Mouse (Mus musculus): ENCODE data around the gene Cmtm5. TPM values are rescaled to one million over a fixed set of nuclear protein-coding genes. Genes with fewer than 3 reads are reported as not detected.

Gene Cmtm5
- polyA plus RNA-seq, 1 experiment from 2014 or later = 5.5 TPM

DNA sequence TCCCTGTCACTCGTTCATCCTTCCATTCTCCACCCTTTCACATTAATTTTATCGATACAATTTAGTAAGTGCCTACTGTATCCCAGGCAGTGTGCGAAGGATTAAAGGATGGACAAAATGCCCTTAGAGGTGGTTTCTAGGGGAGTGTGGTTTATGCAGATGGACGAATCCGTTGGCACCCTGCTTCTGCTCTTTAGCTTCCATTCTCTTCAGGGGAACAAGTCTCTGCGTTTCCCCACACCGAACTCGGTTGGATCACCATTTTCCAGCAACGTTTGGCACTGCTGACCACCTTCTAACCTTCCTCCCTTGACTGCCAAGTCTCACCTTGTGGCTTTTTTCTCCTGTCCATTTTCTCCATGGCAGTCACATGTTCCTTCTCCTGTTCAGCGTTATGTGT is 22.7 kb upstream of the Cmtm5 start:
- Histone ChIP-seq H3K36me3 (peaks cover 66% of the 10 kb centered on the region), H3K9ac (replicated peaks) (peak overlapping the region; percentile 96), H3K27ac (peak overlapping the region; percentile 90), H3K4me3 (replicated peaks) (peak overlapping the region; percentile 98), H3K9me3 (no peaks in the 10 kb centered on the region), H3K4me1 (replicated peaks) (peaks cover 21% of the 10 kb centered on the region), H3K4me2 (peak overlapping the region; percentile 95), H3K27me3 (no peaks in the 10 kb centered on the region)
- WGBS = 18% methylated on average over 10 of the region's 10 CpGs
- no peak for ATAC-seq (ENCODE audit: insufficient number of reproducible peaks, insufficient read depth, low FRiP score, low TSS enrichment, low read depth)

- ATAC-seq (ENCODE audit: insufficient number of reproducible peaks, insufficient read depth, low FRiP score, low TSS enrichment, low read depth) = no peak
- Histone ChIP-seq H3K9me3 (peaks cover 20% of the 10 kb centered on the region), H3K4me1 (replicated peaks) (peaks cover 21% of the 10 kb centered on the region), H3K27me3 (no peaks in the 10 kb centered on the region), H3K27ac (no peak overlapping the region), H3K9ac (replicated peaks) (no peak overlapping the region), H3K36me3 (peaks cover 80% of the 10 kb centered on the region), H3K4me3 (replicated peaks) (no peak overlapping the region), H3K4me2 (no peak overlapping the region)
- WGBS = 91% methylated on average over 16 of the region's 16 CpGs
Measured at GRCm38 (mm10) chr14:54920076-54920685, 15.9 kb upstream of the Cmtm5 start.

DNA sequence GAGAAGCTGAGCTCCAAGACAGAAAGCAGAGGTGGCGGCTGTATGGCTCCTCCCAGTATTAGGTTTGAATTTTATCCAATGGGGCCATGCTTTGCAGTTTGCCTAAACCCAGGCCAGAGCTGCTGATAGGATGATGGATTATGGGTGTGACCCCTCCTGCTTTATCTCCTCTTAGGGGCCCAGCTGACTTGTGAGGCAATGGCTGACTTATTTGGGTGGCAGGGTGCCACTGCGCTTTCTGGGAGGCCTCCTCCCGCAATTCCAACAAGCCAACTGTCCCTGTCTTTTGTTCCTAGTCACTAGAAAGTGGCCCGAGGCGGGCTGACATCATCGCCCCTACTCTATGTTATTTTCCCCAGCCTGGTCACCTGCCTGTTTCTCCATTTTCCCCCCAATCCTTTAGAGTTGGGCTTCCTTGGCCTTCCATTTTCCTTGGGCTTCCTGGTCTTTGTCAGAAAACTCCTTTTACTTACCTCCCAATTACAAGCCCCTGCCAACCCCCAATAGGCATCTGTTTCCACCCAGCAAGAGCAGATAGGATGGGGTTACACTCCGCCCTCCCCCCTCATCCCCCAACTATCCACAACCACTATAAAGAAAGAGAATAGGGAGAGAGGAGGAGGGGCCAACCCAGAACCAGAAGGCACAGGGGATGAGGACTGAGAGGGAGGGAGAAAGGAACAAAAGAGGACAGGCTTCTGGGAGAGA is 11.3 kb upstream of the Cmtm5 start:
- H3K27me3 ChIP-seq = no peaks in the 10 kb centered on the region
- H3K9me3 ChIP-seq = peaks cover 20% of the 10 kb centered on the region
- ATAC-seq (ENCODE audit: insufficient number of reproducible peaks, insufficient read depth, low FRiP score, low TSS enrichment, low read depth) = peak; percentile 18; the same call in 1 of the 2 replicates
- 7% methylated on average over 7 of the region's 7 CpGs for WGBS
- peaks cover 46% of the 10 kb centered on the region for H3K4me1 ChIP-seq (replicated peaks)
- peak overlapping the region; percentile 59 for H3K4me3 ChIP-seq (replicated peaks)
- H3K9ac ChIP-seq (replicated peaks) = peak overlapping the region; percentile 89
- H3K27ac ChIP-seq = peak overlapping the region; percentile 100
- peak overlapping the region; percentile 87 for H3K4me2 ChIP-seq
- H3K36me3 ChIP-seq = peaks cover 34% of the 10 kb centered on the region

- Histone ChIP-seq H3K27ac (peak within 1 kb of the TSS; percentile 100), H3K4me3 (replicated peaks) (peak within 1 kb of the TSS; percentile 59), H3K9me3 (peaks cover 19% of the 10 kb centered on the region), H3K27me3 (no peaks in the 10 kb centered on the region), H3K4me2 (peak within 1 kb of the TSS; percentile 87), H3K36me3 (peaks cover 25% of the 10 kb centered on the region), H3K9ac (replicated peaks) (peak within 1 kb of the TSS; percentile 89), H3K4me1 (replicated peaks) (peaks cover 50% of the 10 kb centered on the region)
- 1% methylated on average over 52 of the region's 57 CpGs for WGBS
- ATAC-seq (ENCODE audit: insufficient number of reproducible peaks, insufficient read depth, low FRiP score, low TSS enrichment, low read depth) = peak; percentile 45
Measured at GRCm38 (mm10) chr14:54925349-54926342, 10.4 kb upstream of the Cmtm5 start, which contains the start of gene Efs. Efs (minus strand) TSS chr14:54926126.

GRCm38 (mm10) chr14:54926401-54927158 is 9.5 kb upstream of the Cmtm5 start:
- Histone ChIP-seq H3K4me1 (replicated peaks) (peaks cover 50% of the 10 kb centered on the region), H3K9me3 (peaks cover 10% of the 10 kb centered on the region), H3K27me3 (no peaks in the 10 kb centered on the region), H3K36me3 (peaks cover 16% of the 10 kb centered on the region), H3K4me2 (peak overlapping the region; percentile 87), H3K4me3 (replicated peaks) (peak overlapping the region; percentile 59), H3K27ac (peak overlapping the region; percentile 100), H3K9ac (replicated peaks) (peak overlapping the region; percentile 89)
- 0% methylated on average over 47 of the region's 58 CpGs for WGBS
- peak; percentile 91 for ATAC-seq (ENCODE audit: insufficient number of reproducible peaks, insufficient read depth, low FRiP score, low TSS enrichment, low read depth)

DNA sequence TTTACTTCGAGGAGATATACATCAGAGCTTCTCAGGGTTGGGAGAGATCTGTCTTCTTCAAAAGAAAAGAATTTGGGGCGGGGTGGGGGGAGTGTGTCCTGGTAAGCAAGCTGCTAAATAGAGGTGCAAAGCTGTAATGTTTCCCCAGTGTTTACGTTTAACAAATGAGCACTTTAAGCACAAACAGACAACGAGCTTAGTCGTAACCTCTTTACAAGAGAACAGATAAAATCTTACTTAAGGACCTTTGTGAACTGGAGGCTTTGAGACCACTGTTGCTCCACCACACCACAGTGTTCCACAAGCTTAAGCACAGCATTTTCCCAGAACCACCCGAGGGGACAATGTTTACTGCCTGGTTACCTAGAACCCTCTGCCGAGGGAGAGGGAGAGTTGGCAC is 8.8 kb upstream of the Cmtm5 start:
- H3K4me1 ChIP-seq (replicated peaks) = peaks cover 50% of the 10 kb centered on the region
- ATAC-seq (ENCODE audit: insufficient number of reproducible peaks, insufficient read depth, low FRiP score, low TSS enrichment, low read depth) = no peak
- 6% methylated on average over 7 of the region's 7 CpGs for WGBS

DNA sequence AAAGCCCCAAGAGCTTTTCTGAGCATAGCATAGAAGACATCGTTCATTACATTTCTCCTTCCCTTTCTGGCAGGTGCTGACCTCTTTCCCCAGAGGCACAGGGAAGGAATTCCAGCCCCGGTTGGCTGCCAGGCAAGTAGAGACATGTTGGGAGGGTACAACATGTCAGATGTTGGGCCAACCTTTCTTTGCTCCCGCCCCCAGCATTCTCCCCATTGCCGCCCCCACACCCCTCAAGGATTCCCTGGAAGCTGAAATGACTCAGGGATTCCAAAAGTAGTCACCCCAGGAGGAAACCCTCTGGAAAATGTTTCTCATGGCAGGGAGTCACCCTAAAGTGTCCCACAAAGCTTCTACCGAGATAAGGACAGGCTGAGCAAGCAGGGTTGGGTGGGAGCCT is 6.3 kb upstream of the Cmtm5 start:
- Histone ChIP-seq H3K9ac (replicated peaks) (no peak overlapping the region), H3K4me1 (replicated peaks) (peaks cover 40% of the 10 kb centered on the region), H3K4me2 (no peak overlapping the region), H3K4me3 (replicated peaks) (no peak overlapping the region), H3K27ac (no peak overlapping the region), H3K9me3 (no peaks in the 10 kb centered on the region), H3K36me3 (no peaks in the 10 kb centered on the region), H3K27me3 (no peaks in the 10 kb centered on the region)
- ATAC-seq (ENCODE audit: insufficient number of reproducible peaks, insufficient read depth, low FRiP score, low TSS enrichment, low read depth) = no peak
- WGBS = 77% methylated on average over 5 of the region's 5 CpGs

More for the DNA sequence above, 8.8 kb upstream of the Cmtm5 start:
- H3K4me2 ChIP-seq = peak overlapping the region; percentile 87
- peak overlapping the region; percentile 59 for H3K4me3 ChIP-seq (replicated peaks)
- H3K9me3 ChIP-seq = peaks cover 3% of the 10 kb centered on the region
- no peaks in the 10 kb centered on the region for H3K27me3 ChIP-seq
- peaks cover 9% of the 10 kb centered on the region for H3K36me3 ChIP-seq
- peak overlapping the region; percentile 100 for H3K27ac ChIP-seq
- peak overlapping the region; percentile 89 for H3K9ac ChIP-seq (replicated peaks)

GRCm38 (mm10) chr14:54930431-54930830 is 5.6 kb upstream of the Cmtm5 start:
- Histone ChIP-seq H3K4me2 (no peak overlapping the region), H3K9me3 (no peaks in the 10 kb centered on the region), H3K27ac (no peak overlapping the region), H3K27me3 (no peaks in the 10 kb centered on the region), H3K4me1 (replicated peaks) (peaks cover 34% of the 10 kb centered on the region), H3K9ac (replicated peaks) (no peak overlapping the region), H3K36me3 (no peaks in the 10 kb centered on the region), H3K4me3 (replicated peaks) (no peak overlapping the region)
- ATAC-seq (ENCODE audit: insufficient number of reproducible peaks, insufficient read depth, low FRiP score, low TSS enrichment, low read depth) = no peak
- WGBS = 23% methylated on average over 2 of the region's 2 CpGs

DNA sequence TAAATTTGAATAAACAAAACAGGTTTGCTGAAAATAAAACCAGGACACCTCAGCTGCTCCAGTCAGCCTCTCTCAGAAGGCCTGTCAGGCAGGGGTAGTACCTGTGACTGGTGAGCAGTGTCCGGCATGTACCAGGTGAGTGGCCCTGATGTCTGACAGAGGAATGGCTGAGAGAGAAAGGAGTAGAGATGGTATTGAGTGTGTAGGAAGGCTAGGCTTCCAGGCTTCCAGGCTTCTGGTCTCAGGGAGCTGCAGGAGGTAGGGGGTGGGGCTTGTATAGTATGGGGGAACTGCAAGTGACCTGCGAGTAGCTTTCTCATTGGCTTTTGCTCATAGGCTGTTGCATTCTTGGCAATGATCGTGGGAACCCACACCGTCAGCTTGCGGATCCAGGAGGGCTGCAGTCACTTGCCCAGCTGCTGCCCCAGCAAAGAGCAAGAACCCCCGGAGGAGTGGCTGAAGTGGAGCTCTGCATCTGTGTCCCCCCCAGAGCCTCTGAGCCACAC is 3.4 kb upstream of the Cmtm5 start, which contains the start of gene Il25:
TSS of gene Il25 (plus strand) at position 51 of the 506 bp plus-strand sequence.
- Histone ChIP-seq H3K27ac (no peak within 1 kb of the TSS), H3K4me3 (replicated peaks) (no peak within 1 kb of the TSS), H3K9ac (replicated peaks) (no peak within 1 kb of the TSS; the same call in 1 of the 2 replicates), H3K9me3 (no peaks in the 10 kb centered on the region), H3K36me3 (no peaks in the 10 kb centered on the region), H3K27me3 (no peaks in the 10 kb centered on the region), H3K4me2 (0 out of 2 replicates have a peak within 1 kb of the TSS, but pooled peaks have one; percentile 4), H3K4me1 (replicated peaks) (peaks cover 28% of the 10 kb centered on the region)
- 0 out of 2 replicates have a peak, but pooled peaks have one; percentile 7 for ATAC-seq (ENCODE audit: insufficient number of reproducible peaks, insufficient read depth, low FRiP score, low TSS enrichment, low read depth)
- 21% methylated on average over 6 of the region's 6 CpGs for WGBS

- 0 out of 2 replicates have a peak overlapping the region, but pooled peaks have one; percentile 2 for H3K4me3 ChIP-seq (replicated peaks)
- H3K27me3 ChIP-seq = no peaks in the 10 kb centered on the region
- H3K9ac ChIP-seq (replicated peaks) = peak overlapping the region; percentile 31; the same call in 1 of the 2 replicates
- peak overlapping the region; percentile 11; the same call in 1 of the 2 replicates for H3K4me2 ChIP-seq
- peaks cover 26% of the 10 kb centered on the region for H3K4me1 ChIP-seq (replicated peaks)
- WGBS = 61% methylated on average over 6 of the region's 6 CpGs
- no peaks in the 10 kb centered on the region for H3K9me3 ChIP-seq
- peak overlapping the region; percentile 79 for H3K27ac ChIP-seq
- no peaks in the 10 kb centered on the region for H3K36me3 ChIP-seq
- no peak for ATAC-seq (ENCODE audit: insufficient number of reproducible peaks, insufficient read depth, low FRiP score, low TSS enrichment, low read depth)
Measured at GRCm38 (mm10) chr14:54936831-54937160, 735 bp downstream of the Cmtm5 start.
